Mouse (Mus musculus) heart, adult 2 months (tissue): Measurements from ENCODE around the gene Kirrel3.

Experiments
- CTCF ChIP-seq: fragments of 200-600 bp; IDR thresholded peaks from 2 replicates; pipeline ENCODE4 v1.8.1; 2022; ENCODE audit warnings: antibody characterized with exemption, mild to moderate bottlenecking, moderate library complexity
- POLR2A ChIP-seq: fragments of 200-500 bp; IDR thresholded peaks from 2 replicates; pipeline ENCODE4 v1.6.1; 2011; ENCODE audit warnings: mild to moderate bottlenecking, low read depth, low read length, control low read depth; ENCODE audit not compliant: insufficient read depth

- no peak for TF ChIP-seq CTCF
- TF ChIP-seq POLR2A: no peak
Measured at GRCm38 (mm10) chr9:34837700-34838462, 352.2 kb downstream of the Kirrel3 start.
